Mouse (Mus musculus): ENCODE data around the gene Syt9. TPM values are rescaled to one million over a fixed set of nuclear protein-coding genes. Genes with fewer than 3 reads are reported as not detected.

Syt9 gene
- polyA plus RNA-seq, 1 experiment from 2014 or later: 4.4 TPM

GRCm38 (mm10) chr7:107437381-107437780, 66.9 kb downstream of the Syt9 start:
- WGBS: 86% methylated on average over 3 of the region's 3 CpGs
- Histone ChIP-seq H3K4me3 (ENCODE audit: low read depth, low read length) (no peak overlapping the region), H3K9me3 (ENCODE audit: control insufficient read depth, low read depth, low read length) (no peaks in the 10 kb centered on the region), H3K9ac (replicated peaks; ENCODE audit: low read depth, low read length) (no peak overlapping the region), H3K36me3 (ENCODE audit: control insufficient read depth, insufficient read depth, low read length) (no peaks in the 10 kb centered on the region), H3K4me2 (replicated peaks; ENCODE audit: low read depth, low read length) (no peak overlapping the region), H3K27me3 (ENCODE audit: control insufficient read depth, insufficient read depth, low read length) (no peaks in the 10 kb centered on the region), H3K4me1 (ENCODE audit: control insufficient read depth, insufficient read depth, low read length) (no peaks in the 10 kb centered on the region), H3K27ac (ENCODE audit: low read length) (no peak overlapping the region)
- ATAC-seq (ENCODE audit: insufficient number of reproducible peaks, insufficient read depth, low FRiP score, low read depth): no peak

GRCm38 (mm10) chr7:107444579-107444978, 74.1 kb downstream of the Syt9 start:
- no peaks in the 10 kb centered on the region for H3K27me3 ChIP-seq (ENCODE audit: control insufficient read depth, insufficient read depth, low read length)
- H3K9ac ChIP-seq (replicated peaks; ENCODE audit: low read depth, low read length): no peak overlapping the region
- H3K4me2 ChIP-seq (replicated peaks; ENCODE audit: low read depth, low read length): no peak overlapping the region
- H3K4me3 ChIP-seq (ENCODE audit: low read depth, low read length): no peak overlapping the region
- H3K4me1 ChIP-seq (ENCODE audit: control insufficient read depth, insufficient read depth, low read length): no peaks in the 10 kb centered on the region
- no peak overlapping the region for H3K27ac ChIP-seq (ENCODE audit: low read length)
- H3K36me3 ChIP-seq (ENCODE audit: control insufficient read depth, insufficient read depth, low read length): no peaks in the 10 kb centered on the region
- H3K9me3 ChIP-seq (ENCODE audit: control insufficient read depth, low read depth, low read length): no peaks in the 10 kb centered on the region
- ATAC-seq (ENCODE audit: insufficient number of reproducible peaks, insufficient read depth, low FRiP score, low read depth): no peak

- ATAC-seq (ENCODE audit: insufficient number of reproducible peaks, insufficient read depth, low FRiP score, low read depth): no peak
- WGBS: 61% methylated on average over 2 of the region's 2 CpGs
Observed at GRCm38 (mm10) chr7:107454660-107455059, 84.1 kb downstream of the Syt9 start.

GRCm38 (mm10) chr7:107455118-107455521, 84.6 kb downstream of the Syt9 start:
- no peaks in the 10 kb centered on the region for H3K9me3 ChIP-seq (ENCODE audit: control insufficient read depth, low read depth, low read length)
- no peaks in the 10 kb centered on the region for H3K36me3 ChIP-seq (ENCODE audit: control insufficient read depth, insufficient read depth, low read length)
- 44% methylated on average over 5 of the region's 5 CpGs for WGBS
- H3K4me3 ChIP-seq (ENCODE audit: low read depth, low read length): no peak overlapping the region
- no peak; the same call in 1 of the 2 replicates for ATAC-seq (ENCODE audit: insufficient number of reproducible peaks, insufficient read depth, low FRiP score, low read depth)
- no peaks in the 10 kb centered on the region for H3K4me1 ChIP-seq (ENCODE audit: control insufficient read depth, insufficient read depth, low read length)
- H3K4me2 ChIP-seq (replicated peaks; ENCODE audit: low read depth, low read length): no peak overlapping the region
- H3K9ac ChIP-seq (replicated peaks; ENCODE audit: low read depth, low read length): no peak overlapping the region
- H3K27ac ChIP-seq (ENCODE audit: low read length): no peak overlapping the region
- H3K27me3 ChIP-seq (ENCODE audit: control insufficient read depth, insufficient read depth, low read length): no peaks in the 10 kb centered on the region

More at GRCm38 (mm10) chr7:107454660-107455059, 84.1 kb downstream of the Syt9 start:
- Histone ChIP-seq H3K4me2 (replicated peaks; ENCODE audit: low read depth, low read length) (no peak overlapping the region), H3K4me3 (ENCODE audit: low read depth, low read length) (no peak overlapping the region), H3K27ac (ENCODE audit: low read length) (no peak overlapping the region), H3K9me3 (ENCODE audit: control insufficient read depth, low read depth, low read length) (no peaks in the 10 kb centered on the region), H3K27me3 (ENCODE audit: control insufficient read depth, insufficient read depth, low read length) (no peaks in the 10 kb centered on the region), H3K9ac (replicated peaks; ENCODE audit: low read depth, low read length) (no peak overlapping the region), H3K36me3 (ENCODE audit: control insufficient read depth, insufficient read depth, low read length) (no peaks in the 10 kb centered on the region), H3K4me1 (ENCODE audit: control insufficient read depth, insufficient read depth, low read length) (no peaks in the 10 kb centered on the region)

- H3K9ac ChIP-seq (replicated peaks; ENCODE audit: low read depth, low read length): no peak overlapping the region
- H3K4me1 ChIP-seq (ENCODE audit: control insufficient read depth, insufficient read depth, low read length): no peaks in the 10 kb centered on the region
- no peaks in the 10 kb centered on the region for H3K27me3 ChIP-seq (ENCODE audit: control insufficient read depth, insufficient read depth, low read length)
- H3K4me3 ChIP-seq (ENCODE audit: low read depth, low read length): no peak overlapping the region
- H3K9me3 ChIP-seq (ENCODE audit: control insufficient read depth, low read depth, low read length): no peaks in the 10 kb centered on the region
- 79% methylated on average over 4 of the region's 4 CpGs for WGBS
- no peak for ATAC-seq (ENCODE audit: insufficient number of reproducible peaks, insufficient read depth, low FRiP score, low read depth)
- no peak overlapping the region for H3K27ac ChIP-seq (ENCODE audit: low read length)
- H3K36me3 ChIP-seq (ENCODE audit: control insufficient read depth, insufficient read depth, low read length): no peaks in the 10 kb centered on the region
- H3K4me2 ChIP-seq (replicated peaks; ENCODE audit: low read depth, low read length): no peak overlapping the region
Observed at GRCm38 (mm10) chr7:107461167-107461566, 90.6 kb downstream of the Syt9 start.

- Histone ChIP-seq H3K27ac (ENCODE audit: low read length) (no peak overlapping the region), H3K4me2 (replicated peaks; ENCODE audit: low read depth, low read length) (no peak overlapping the region), H3K9me3 (ENCODE audit: control insufficient read depth, low read depth, low read length) (no peaks in the 10 kb centered on the region), H3K4me1 (ENCODE audit: control insufficient read depth, insufficient read depth, low read length) (no peaks in the 10 kb centered on the region), H3K36me3 (ENCODE audit: control insufficient read depth, insufficient read depth, low read length) (no peaks in the 10 kb centered on the region), H3K4me3 (ENCODE audit: low read depth, low read length) (no peak overlapping the region), H3K9ac (replicated peaks; ENCODE audit: low read depth, low read length) (no peak overlapping the region), H3K27me3 (ENCODE audit: control insufficient read depth, insufficient read depth, low read length) (no peaks in the 10 kb centered on the region)
- no peak for ATAC-seq (ENCODE audit: insufficient number of reproducible peaks, insufficient read depth, low FRiP score, low read depth)
- 70% methylated on average over 1 of the region's 1 CpGs for WGBS
Observed at GRCm38 (mm10) chr7:107461699-107462440, 91.3 kb downstream of the Syt9 start.

GRCm38 (mm10) chr7:107462962-107463361, 92.4 kb downstream of the Syt9 start:
- Histone ChIP-seq H3K27me3 (ENCODE audit: control insufficient read depth, insufficient read depth, low read length) (no peaks in the 10 kb centered on the region), H3K9me3 (ENCODE audit: control insufficient read depth, low read depth, low read length) (no peaks in the 10 kb centered on the region), H3K27ac (ENCODE audit: low read length) (no peak overlapping the region), H3K4me1 (ENCODE audit: control insufficient read depth, insufficient read depth, low read length) (no peaks in the 10 kb centered on the region), H3K36me3 (ENCODE audit: control insufficient read depth, insufficient read depth, low read length) (no peaks in the 10 kb centered on the region), H3K4me3 (ENCODE audit: low read depth, low read length) (no peak overlapping the region), H3K4me2 (replicated peaks; ENCODE audit: low read depth, low read length) (no peak overlapping the region), H3K9ac (replicated peaks; ENCODE audit: low read depth, low read length) (no peak overlapping the region)
- WGBS: 29% methylated on average over 3 of the region's 3 CpGs
- ATAC-seq (ENCODE audit: insufficient number of reproducible peaks, insufficient read depth, low FRiP score, low read depth): no peak

GRCm38 (mm10) chr7:107465081-107465480, 94.6 kb downstream of the Syt9 start:
- Histone ChIP-seq H3K27ac (ENCODE audit: low read length) (no peak overlapping the region), H3K36me3 (ENCODE audit: control insufficient read depth, insufficient read depth, low read length) (no peaks in the 10 kb centered on the region), H3K9ac (replicated peaks; ENCODE audit: low read depth, low read length) (no peak overlapping the region), H3K4me1 (ENCODE audit: control insufficient read depth, insufficient read depth, low read length) (no peaks in the 10 kb centered on the region), H3K27me3 (ENCODE audit: control insufficient read depth, insufficient read depth, low read length) (no peaks in the 10 kb centered on the region), H3K9me3 (ENCODE audit: control insufficient read depth, low read depth, low read length) (no peaks in the 10 kb centered on the region), H3K4me2 (replicated peaks; ENCODE audit: low read depth, low read length) (no peak overlapping the region), H3K4me3 (ENCODE audit: low read depth, low read length) (no peak overlapping the region)
- ATAC-seq (ENCODE audit: insufficient number of reproducible peaks, insufficient read depth, low FRiP score, low read depth): no peak
- 65% methylated on average over 3 of the region's 3 CpGs for WGBS
